Mouse (Mus musculus) heart, embryonic 13.5 days (tissue): ENCODE data around the gene Fcgr3. TPM values are rescaled to one million over a fixed set of nuclear protein-coding genes. Genes with fewer than 3 reads are reported as not detected.
"Not testable (repeated sequence)": the region's sequence is repeated elsewhere in the genome, so short reads cannot be mapped to it uniquely, and the experiment has no call there.

ENCODE experiments used
- ATAC-seq: fragments of 200-750 bp; cut with Nextera tagmentation; 2 replicates; pipeline ENCODE4 v1.8.0; 2017; ENCODE audit warnings: moderate TSS enrichment; ENCODE audit not compliant: insufficient number of reproducible peaks, low FRiP score, low TSS enrichment; ENCODE audit errors: extremely low read depth
- H3K27ac ChIP-seq: fragments of 300-500 bp; sonication (generic); replicated peaks from 2 replicates; pipeline ENCODE4 v1.5.1; 2015; ENCODE audit warnings: moderate library complexity, mild to moderate bottlenecking, inconsistent platforms
- H3K27me3 ChIP-seq: fragments of 300-500 bp; sonication (generic); replicated peaks from 2 replicates; pipeline ENCODE4 v1.6.1; 2015; ENCODE audit warnings: mild to moderate bottlenecking, inconsistent platforms
- H3K36me3 ChIP-seq: fragments of 300-500 bp; sonication (generic); 2 replicates; pipeline ENCODE4 v1.6.1; 2015; ENCODE audit warnings: mild to moderate bottlenecking, inconsistent platforms
- H3K4me1 ChIP-seq: fragments of 300-500 bp; sonication (generic); 2 replicates; pipeline ENCODE4 v1.6.1; 2015; ENCODE audit warnings: inconsistent platforms
- H3K4me2 ChIP-seq: fragments of 300-500 bp; sonication (generic); 2 replicates; pipeline ENCODE4 v1.6.1; 2015; ENCODE audit warnings: inconsistent platforms, mild to moderate bottlenecking, moderate library complexity
- H3K4me3 ChIP-seq: fragments of 300-500 bp; sonication (generic); 2 replicates; pipeline ENCODE4 v1.5.1; 2015; ENCODE audit warnings: moderate library complexity, mild to moderate bottlenecking, inconsistent platforms
- H3K9ac ChIP-seq: fragments of 300-500 bp; sonication (generic); 2 replicates; pipeline ENCODE4 v1.6.1; 2015; ENCODE audit warnings: inconsistent platforms, mild to moderate bottlenecking, moderate library complexity
- H3K9me3 ChIP-seq: fragments of 300-500 bp; sonication (generic); 2 replicates; pipeline ENCODE4 v1.6.1; 2016; ENCODE audit warnings: inconsistent platforms
- WGBS: fragments of 180-500 bp; shearing (Covaris S2); methylation state at CpG from one replicate; pipeline ENCODE4 v1.1.7; 2015; ENCODE audit warnings: mixed read lengths; 5-methylcytosine and 5-hydroxymethylcytosine counted together
- polyA plus RNA-seq: library from polyadenylated mRNA; unstranded; fragments of >200 nt; fragmentation: Nextera tagmentation; extraction: Ambion mirVana; gene quantifications from 2 replicates; pipeline ENCODE4 v1.2.1, GENCODE M21; 2015

Fcgr3 gene
- 6.9 and 9.1 TPM in 2 replicates for polyA plus RNA-seq

GRCm38 (mm10) chr1:171064491-171065242, at the start of gene Fcgr3:
TSS of gene Fcgr3 (minus strand) at chr1:171064935.
- Histone ChIP-seq H3K4me1 (peaks cover 16% of the 10 kb centered on the region), H3K4me2 (peak within 1 kb of the TSS; percentile 59), H3K9ac (peak within 1 kb of the TSS; percentile 58), H3K27me3 (peaks cover 40% of the 10 kb centered on the region), H3K4me3 (peak within 1 kb of the TSS; percentile 46)
- H3K27ac ChIP-seq, H3K9me3 ChIP-seq, H3K36me3 ChIP-seq: not testable (repeated sequence)
- 1% methylated on average over 44 of the region's 75 CpGs for WGBS
- peak; percentile 48 for ATAC-seq

- H3K9ac ChIP-seq, result peak within 1 kb of the TSS; percentile 79
- peak within 1 kb of the TSS; percentile 85 for H3K27ac ChIP-seq
- H3K4me1 ChIP-seq, result peaks cover 29% of the 10 kb centered on the region
- no peaks in the 10 kb centered on the region for H3K9me3 ChIP-seq
- peak within 1 kb of the TSS; percentile 57 for H3K4me3 ChIP-seq
- ATAC-seq, result peak; percentile 47; the same call in 1 of the 2 replicates
- no peaks in the 10 kb centered on the region for H3K27me3 ChIP-seq
- no peaks in the 10 kb centered on the region for H3K36me3 ChIP-seq
- 1% methylated on average over 24 of the region's 24 CpGs for WGBS
- peak within 1 kb of the TSS; percentile 76 for H3K4me2 ChIP-seq
Measured at GRCm38 (mm10) chr1:171113873-171114299, 49.2 kb upstream of the Fcgr3 start, which contains the start of gene Cfap126. TSS of gene Cfap126 (plus strand) at chr1:171113918.

- H3K9me3 ChIP-seq, result no peaks in the 10 kb centered on the region
- no peak overlapping the region for H3K27ac ChIP-seq
- H3K36me3 ChIP-seq, result no peaks in the 10 kb centered on the region
- peak overlapping the region; percentile 57; the same call in 1 of the 2 replicates for H3K4me3 ChIP-seq
- no peak for ATAC-seq
- peak overlapping the region; percentile 76 for H3K4me2 ChIP-seq
- no peaks in the 10 kb centered on the region for H3K27me3 ChIP-seq
- 78% methylated on average over 4 of the region's 4 CpGs for WGBS
- H3K9ac ChIP-seq, result no peak overlapping the region
- H3K4me1 ChIP-seq, result peaks cover 29% of the 10 kb centered on the region
Measured at GRCm38 (mm10) chr1:171112986-171113385, 48.3 kb upstream of the Fcgr3 start.

GRCm38 (mm10) chr1:171111781-171112575, 47.2 kb upstream of the Fcgr3 start:
- peak overlapping the region; percentile 59 for H3K4me3 ChIP-seq
- H3K4me1 ChIP-seq, result peaks cover 29% of the 10 kb centered on the region

GRCm38 (mm10) chr1:171111020-171111780, 46.5 kb upstream of the Fcgr3 start:
- Histone ChIP-seq H3K4me2 (peak overlapping the region; percentile 74), H3K4me3 (peak overlapping the region; percentile 59), H3K27me3 (no peaks in the 10 kb centered on the region), H3K27ac (peak overlapping the region; percentile 79), H3K36me3 (no peaks in the 10 kb centered on the region), H3K4me1 (peaks cover 29% of the 10 kb centered on the region), H3K9ac (peak overlapping the region; percentile 78), H3K9me3 (no peaks in the 10 kb centered on the region)
- WGBS, result under 1% methylated on average over 38 of the region's 38 CpGs
- peak; percentile 87 for ATAC-seq

More at GRCm38 (mm10) chr1:171111781-171112575, 47.2 kb upstream of the Fcgr3 start:
- 4% methylated on average over 15 of the region's 15 CpGs for WGBS
- H3K36me3 ChIP-seq, result no peaks in the 10 kb centered on the region
- H3K9me3 ChIP-seq, result no peaks in the 10 kb centered on the region
- ATAC-seq, result no peak
- peak overlapping the region; percentile 74 for H3K4me2 ChIP-seq
- H3K27me3 ChIP-seq, result no peaks in the 10 kb centered on the region
- peak overlapping the region; percentile 79 for H3K27ac ChIP-seq
- peak overlapping the region; percentile 76 for H3K9ac ChIP-seq

GRCm38 (mm10) chr1:171110659-171111019, 45.9 kb upstream of the Fcgr3 start:
- WGBS, result 13% methylated on average over 15 of the region's 15 CpGs
- no peak for ATAC-seq
- Histone ChIP-seq H3K36me3 (no peaks in the 10 kb centered on the region), H3K9ac (peak overlapping the region; percentile 78), H3K27ac (0 out of 2 replicates have a peak overlapping the region, but pooled peaks have one; percentile 32), H3K4me1 (peaks cover 29% of the 10 kb centered on the region), H3K9me3 (no peaks in the 10 kb centered on the region), H3K27me3 (no peaks in the 10 kb centered on the region), H3K4me2 (peak overlapping the region; percentile 74), H3K4me3 (peak overlapping the region; percentile 59)

GRCm38 (mm10) chr1:171109620-171110019, 44.9 kb upstream of the Fcgr3 start:
- Histone ChIP-seq H3K4me2 (0 out of 2 replicates have a peak overlapping the region, but pooled peaks have one; percentile 18), H3K27me3 (no peaks in the 10 kb centered on the region), H3K4me3 (no peak overlapping the region), H3K9me3 (no peaks in the 10 kb centered on the region), H3K9ac (no peak overlapping the region), H3K4me1 (peaks cover 29% of the 10 kb centered on the region), H3K36me3 (no peaks in the 10 kb centered on the region), H3K27ac (no peak overlapping the region)
- 30% methylated on average over 9 of the region's 9 CpGs for WGBS
- no peak for ATAC-seq

- Histone ChIP-seq H3K4me2 (no peak overlapping the region), H3K9me3 (no peaks in the 10 kb centered on the region), H3K4me3 (no peak overlapping the region), H3K36me3 (no peaks in the 10 kb centered on the region), H3K27me3 (no peaks in the 10 kb centered on the region), H3K4me1 (peaks cover 19% of the 10 kb centered on the region), H3K9ac (no peak overlapping the region), H3K27ac (no peak overlapping the region)
- WGBS, result 71% methylated on average over 6 of the region's 6 CpGs
- no peak for ATAC-seq
Measured at GRCm38 (mm10) chr1:171105226-171105625, 40.5 kb upstream of the Fcgr3 start.

- H3K4me1 ChIP-seq, result peaks cover 11% of the 10 kb centered on the region
- ATAC-seq, result no peak
- H3K27me3 ChIP-seq, result no peaks in the 10 kb centered on the region; the same call in 1 of the 2 replicates
- H3K36me3 ChIP-seq, result no peaks in the 10 kb centered on the region
- 9% methylated on average over 10 of the region's 10 CpGs for WGBS
- peak overlapping the region; percentile 78 for H3K4me3 ChIP-seq
- peak overlapping the region; percentile 75 for H3K4me2 ChIP-seq
- peak overlapping the region; percentile 67 for H3K9ac ChIP-seq
- H3K9me3 ChIP-seq, result no peaks in the 10 kb centered on the region
- H3K27ac ChIP-seq, result no peak overlapping the region
Measured at GRCm38 (mm10) chr1:171103179-171103840, 38.6 kb upstream of the Fcgr3 start.

GRCm38 (mm10) chr1:171102547-171103177, 37.9 kb upstream of the Fcgr3 start:
- peak; percentile 81 for ATAC-seq
- peak overlapping the region; percentile 78 for H3K27ac ChIP-seq
- peaks cover 13% of the 10 kb centered on the region for H3K4me1 ChIP-seq
- peak overlapping the region; percentile 78 for H3K4me3 ChIP-seq
- H3K36me3 ChIP-seq, result no peaks in the 10 kb centered on the region
- H3K9me3 ChIP-seq, result no peaks in the 10 kb centered on the region
- peak overlapping the region; percentile 75 for H3K4me2 ChIP-seq
- peak overlapping the region; percentile 86 for H3K9ac ChIP-seq
- WGBS, result under 1% methylated on average over 35 of the region's 35 CpGs
- no peaks in the 10 kb centered on the region; the same call in 1 of the 2 replicates for H3K27me3 ChIP-seq
